Mouse (Mus musculus): Measurements from ENCODE around the gene Rprd2. TPM values are rescaled to one million over a fixed set of nuclear protein-coding genes. Genes with fewer than 3 reads are reported as not detected.

Rprd2 gene
- polyA plus RNA-seq, 1 experiment from 2014 or later: 14.3 TPM

DNA sequence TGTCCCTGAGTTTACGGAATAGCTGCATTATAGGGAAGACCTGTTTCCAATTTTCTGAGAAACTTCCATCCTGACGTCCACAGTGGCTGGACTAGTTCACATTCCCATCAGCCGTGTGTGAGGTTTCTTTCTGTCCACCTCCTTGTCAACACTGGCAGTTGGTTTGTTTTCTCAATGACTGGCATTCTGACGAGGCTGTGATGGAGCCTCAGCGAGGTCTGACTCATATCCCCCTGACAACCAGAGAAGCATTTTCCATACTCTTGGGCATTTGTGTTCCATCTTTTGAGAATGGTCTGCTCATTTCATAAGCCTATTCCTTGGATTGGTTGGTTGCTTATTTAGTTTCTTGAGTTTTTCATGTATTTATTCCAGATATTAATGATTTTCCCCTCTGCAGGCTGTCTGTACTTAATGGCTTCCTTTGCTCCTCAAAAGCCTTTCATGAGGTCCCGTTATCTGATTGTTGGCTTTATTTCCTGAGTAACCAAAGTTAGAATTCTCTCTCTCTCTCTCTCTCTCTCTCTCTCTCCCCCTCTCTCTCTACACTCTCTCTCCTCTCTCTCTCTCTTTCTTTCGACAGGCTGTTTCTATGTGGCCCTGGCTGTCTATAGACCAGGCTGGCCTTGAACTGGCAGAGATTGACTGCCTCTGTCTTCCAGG lies 91.8 kb downstream of the Rprd2 start:
- no peak for DNase-seq (ENCODE audit: low spot score)
- Histone ChIP-seq H3K4me2 (ENCODE audit: low read length) (no peak overlapping the region), H3K27me3 (replicated peaks; ENCODE audit: control insufficient read depth, insufficient read depth, low read length) (no peaks in the 10 kb centered on the region), H3K9ac (ENCODE audit: low read length) (no peak overlapping the region), H3K4me1 (ENCODE audit: control insufficient read depth, insufficient read depth, low read length) (no peaks in the 10 kb centered on the region), H3K27ac (ENCODE audit: low read depth, low read length) (no peak overlapping the region), H3K9me3 (replicated peaks; ENCODE audit: control insufficient read depth, low read length) (no peaks in the 10 kb centered on the region), H3K4me3 (ENCODE audit: low read depth, low read length) (no peak overlapping the region), H3K36me3 (ENCODE audit: control insufficient read depth, insufficient read depth, low read length) (no peaks in the 10 kb centered on the region)
- 74% methylated on average over 7 of the region's 7 CpGs for WGBS
- ATAC-seq: no peak

DNA sequence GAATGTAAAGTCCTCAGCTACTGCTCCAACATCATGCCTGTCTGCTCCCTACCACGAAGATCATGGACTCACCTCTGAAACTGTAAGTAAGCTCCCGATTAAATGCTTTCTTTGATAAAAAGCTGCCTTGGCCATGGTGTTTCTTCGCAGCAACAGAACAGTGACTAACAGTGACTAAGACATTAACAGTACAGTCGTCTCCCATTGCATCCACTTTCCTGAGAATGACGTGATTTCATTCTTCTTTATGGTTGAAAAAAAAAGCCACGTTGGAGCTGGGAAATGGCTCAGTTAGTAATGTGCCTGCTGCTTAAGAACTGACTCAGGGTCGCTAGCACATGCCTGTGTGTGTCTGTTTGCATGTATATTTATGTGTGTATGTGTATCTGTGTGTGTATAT lies 92.8 kb downstream of the Rprd2 start:
- ATAC-seq (no peak), DNase-seq (ENCODE audit: low spot score) (no peak)
- no peaks in the 10 kb centered on the region for H3K4me1 ChIP-seq (ENCODE audit: control insufficient read depth, insufficient read depth, low read length)
- H3K4me3 ChIP-seq (ENCODE audit: low read depth, low read length): no peak overlapping the region
- no peak overlapping the region for H3K9ac ChIP-seq (ENCODE audit: low read length)
- no peaks in the 10 kb centered on the region for H3K27me3 ChIP-seq (replicated peaks; ENCODE audit: control insufficient read depth, insufficient read depth, low read length)
- H3K4me2 ChIP-seq (ENCODE audit: low read length): no peak overlapping the region
- no peaks in the 10 kb centered on the region for H3K9me3 ChIP-seq (replicated peaks; ENCODE audit: control insufficient read depth, low read length)
- H3K36me3 ChIP-seq (ENCODE audit: control insufficient read depth, insufficient read depth, low read length): no peaks in the 10 kb centered on the region
- 83% methylated on average over 7 of the region's 7 CpGs for WGBS
- H3K27ac ChIP-seq (ENCODE audit: low read depth, low read length): no peak overlapping the region

DNA sequence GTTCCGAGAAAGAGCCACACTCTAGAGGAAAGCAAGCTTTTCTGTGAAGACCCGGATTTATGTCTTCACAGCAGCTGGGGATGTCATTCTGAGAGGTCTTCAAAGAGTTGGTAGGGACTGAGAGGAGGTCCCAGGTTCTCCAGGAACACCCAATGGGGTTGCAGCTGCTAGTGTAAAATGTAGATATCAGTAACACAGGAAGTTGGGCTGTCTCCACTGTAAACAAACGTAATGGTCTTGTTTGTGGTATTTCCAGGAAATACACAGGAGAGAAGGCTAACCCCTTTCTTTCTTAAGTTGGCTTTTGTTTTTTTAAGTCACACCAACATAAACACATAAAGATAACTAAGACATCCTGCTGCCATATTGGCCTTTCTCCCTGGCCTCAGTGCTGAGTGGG lies 96.3 kb downstream of the Rprd2 start:
- no peak overlapping the region for H3K4me2 ChIP-seq (ENCODE audit: low read length)
- no peaks in the 10 kb centered on the region for H3K4me1 ChIP-seq (ENCODE audit: control insufficient read depth, insufficient read depth, low read length)
- no peak for ATAC-seq
- no peak overlapping the region for H3K4me3 ChIP-seq (ENCODE audit: low read depth, low read length)
- 81% methylated on average over 3 of the region's 3 CpGs for WGBS
- DNase-seq (ENCODE audit: low spot score): no peak
- H3K9me3 ChIP-seq (replicated peaks; ENCODE audit: control insufficient read depth, low read length): no peaks in the 10 kb centered on the region
- H3K36me3 ChIP-seq (ENCODE audit: control insufficient read depth, insufficient read depth, low read length): no peaks in the 10 kb centered on the region
- H3K9ac ChIP-seq (ENCODE audit: low read length): no peak overlapping the region
- H3K27me3 ChIP-seq (replicated peaks; ENCODE audit: control insufficient read depth, insufficient read depth, low read length): no peaks in the 10 kb centered on the region
- H3K27ac ChIP-seq (ENCODE audit: low read depth, low read length): no peak overlapping the region

DNA sequence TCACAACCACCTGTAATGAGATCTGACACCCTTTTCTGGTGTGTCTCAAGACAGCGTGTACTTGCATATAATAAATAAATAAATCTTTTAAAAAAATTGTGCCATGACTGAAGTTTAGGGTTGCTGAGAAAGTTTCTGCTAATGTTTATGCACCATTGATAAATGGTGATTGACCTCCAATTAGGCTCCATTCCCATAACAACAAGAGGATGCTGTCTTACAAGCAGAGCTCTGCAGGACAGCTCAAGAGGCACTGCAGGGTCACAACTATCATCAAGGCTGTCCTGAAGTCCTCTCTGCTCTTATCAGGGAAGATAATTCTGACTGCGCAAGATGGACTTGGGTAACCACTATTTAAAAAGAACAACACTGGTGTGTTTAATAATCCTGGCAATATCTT lies 100.5 kb downstream of the Rprd2 start:
- no peak for ATAC-seq
- WGBS: 99% methylated on average over 2 of the region's 2 CpGs
- Histone ChIP-seq H3K4me1 (ENCODE audit: control insufficient read depth, insufficient read depth, low read length) (no peaks in the 10 kb centered on the region), H3K4me3 (ENCODE audit: low read depth, low read length) (no peak overlapping the region), H3K27me3 (replicated peaks; ENCODE audit: control insufficient read depth, insufficient read depth, low read length) (no peaks in the 10 kb centered on the region), H3K4me2 (ENCODE audit: low read length) (no peak overlapping the region), H3K36me3 (ENCODE audit: control insufficient read depth, insufficient read depth, low read length) (no peaks in the 10 kb centered on the region), H3K9me3 (replicated peaks; ENCODE audit: control insufficient read depth, low read length) (no peaks in the 10 kb centered on the region), H3K9ac (ENCODE audit: low read length) (no peak overlapping the region), H3K27ac (ENCODE audit: low read depth, low read length) (no peak overlapping the region)
- DNase-seq (ENCODE audit: low spot score): no peak

DNA sequence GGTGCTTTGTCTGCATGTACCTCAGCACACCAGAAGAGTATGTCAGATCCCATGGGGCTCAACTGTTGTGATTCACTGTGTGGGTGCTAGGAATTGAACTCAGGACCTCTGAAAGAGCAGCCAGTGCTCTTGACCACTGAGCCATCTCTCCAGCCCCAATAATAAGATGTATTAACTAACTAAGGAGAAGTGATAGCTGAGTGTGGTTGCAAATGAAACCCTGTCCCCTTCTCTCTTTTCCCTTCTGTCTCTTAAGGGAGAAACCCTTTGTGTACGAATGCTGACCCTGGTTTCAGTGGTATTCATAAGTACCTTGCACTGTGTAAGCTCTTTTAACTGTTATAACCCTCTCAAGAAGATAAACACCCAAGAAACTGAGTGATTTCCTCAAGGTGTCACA lies 102.6 kb downstream of the Rprd2 start:
- DNase-seq (ENCODE audit: low spot score): no peak
- H3K9ac ChIP-seq (ENCODE audit: low read length): no peak overlapping the region
- 68% methylated on average over 1 of the region's 1 CpGs for WGBS
- no peak for ATAC-seq
- H3K4me2 ChIP-seq (ENCODE audit: low read length): no peak overlapping the region
- no peaks in the 10 kb centered on the region for H3K4me1 ChIP-seq (ENCODE audit: control insufficient read depth, insufficient read depth, low read length)
- no peak overlapping the region for H3K4me3 ChIP-seq (ENCODE audit: low read depth, low read length)
- no peaks in the 10 kb centered on the region for H3K27me3 ChIP-seq (replicated peaks; ENCODE audit: control insufficient read depth, insufficient read depth, low read length)
- H3K9me3 ChIP-seq (replicated peaks; ENCODE audit: control insufficient read depth, low read length): no peaks in the 10 kb centered on the region
- no peak overlapping the region for H3K27ac ChIP-seq (ENCODE audit: low read depth, low read length)
- no peaks in the 10 kb centered on the region for H3K36me3 ChIP-seq (ENCODE audit: control insufficient read depth, insufficient read depth, low read length)

Small RNA genes lying within 50 kb of the gene (microRNA-seq; reads per million reads assigned to microRNA genes)
- gene Mir7014: not detected

Other genes with a start within 250 kb of the Rprd2 start
- 40.7 and 43.5 TPM in 2 replicates for gene Golph3l, start 229.9 kb downstream of the Rprd2 start, polyA plus RNA-seq (2014; fragmentation: Nextera tagmentation; extraction: Ambion mirVana)
- 97.2 and 106 TPM in 2 replicates for gene Ensa, start 193.9 kb downstream of the Rprd2 start, polyA plus RNA-seq (2014; fragmentation: Nextera tagmentation; extraction: Ambion mirVana)
- 50.3 and 50.8 TPM in 2 replicates for gene Mcl1, start 160.1 kb downstream of the Rprd2 start, polyA plus RNA-seq (2014; fragmentation: Nextera tagmentation; extraction: Ambion mirVana)
- gene Adamtsl4, start 130.9 kb downstream of the Rprd2 start, polyA plus RNA-seq (2014; fragmentation: Nextera tagmentation; extraction: Ambion mirVana): 0.13 and 0.72 TPM in 2 replicates
- gene Ecm1, start 79.3 kb downstream of the Rprd2 start, polyA plus RNA-seq (2014; fragmentation: Nextera tagmentation; extraction: Ambion mirVana): 6.6 and 9.0 TPM in 2 replicates
- gene Tars2, start 58.7 kb downstream of the Rprd2 start, polyA plus RNA-seq (2014; fragmentation: Nextera tagmentation; extraction: Ambion mirVana): 46.6 and 50.7 TPM in 2 replicates
- 40.7 and 47.4 TPM in 2 replicates for gene Prpf3, start 37.0 kb upstream of the Rprd2 start, polyA plus RNA-seq (2014; fragmentation: Nextera tagmentation; extraction: Ambion mirVana)
- 280 and 333 TPM in 2 replicates for gene Mrps21, start 52.7 kb upstream of the Rprd2 start, polyA plus RNA-seq (2014; fragmentation: Nextera tagmentation; extraction: Ambion mirVana)
- 2.7 and 2.8 TPM in 2 replicates for gene Ciart, start 63.4 kb upstream of the Rprd2 start, polyA plus RNA-seq (2014; fragmentation: Nextera tagmentation; extraction: Ambion mirVana)
- 13.1 and 15.4 TPM in 2 replicates for gene BC028528, start 73.1 kb upstream of the Rprd2 start, polyA plus RNA-seq (2014; fragmentation: Nextera tagmentation; extraction: Ambion mirVana)
- gene Aph1a, start 75.1 kb upstream of the Rprd2 start, polyA plus RNA-seq (2014; fragmentation: Nextera tagmentation; extraction: Ambion mirVana): 48.8 and 51.7 TPM in 2 replicates
- gene Car14, start 85.8 kb upstream of the Rprd2 start, polyA plus RNA-seq (2014; fragmentation: Nextera tagmentation; extraction: Ambion mirVana): 15.5 and 19.9 TPM in 2 replicates
- 49.1 and 50.0 TPM in 2 replicates for gene Anp32e, start 110.4 kb upstream of the Rprd2 start, polyA plus RNA-seq (2014; fragmentation: Nextera tagmentation; extraction: Ambion mirVana)
- gene Plekho1, start 177.1 kb upstream of the Rprd2 start, polyA plus RNA-seq (2014; fragmentation: Nextera tagmentation; extraction: Ambion mirVana): 67.4 and 75.6 TPM in 2 replicates
- 48.3 and 54.8 TPM in 2 replicates for gene Vps45, start 239.6 kb upstream of the Rprd2 start, polyA plus RNA-seq (2014; fragmentation: Nextera tagmentation; extraction: Ambion mirVana)